Mouse (Mus musculus): ENCODE data around the gene Rad51ap2. TPM values are rescaled to one million over a fixed set of nuclear protein-coding genes. Genes with fewer than 3 reads are reported as not detected.

Gene Rad51ap2
- polyA plus RNA-seq, 1 experiment from 2014 or later: 0.33 TPM

- no peaks in the 10 kb centered on the region for H3K36me3 ChIP-seq
- no peaks in the 10 kb centered on the region for H3K9me3 ChIP-seq
- H3K27me3 ChIP-seq (ENCODE audit: insufficient read depth, poor library complexity, severe bottlenecking): no peaks in the 10 kb centered on the region
- H3K27ac ChIP-seq: no peak overlapping the region
- H3K4me3 ChIP-seq: no peak overlapping the region
- WGBS: 66% methylated on average over 5 of the region's 5 CpGs
- DNase-seq (ENCODE audit: low spot score): no peak
- no peaks in the 10 kb centered on the region for H3K4me1 ChIP-seq
Observed at GRCm38 (mm10) chr12:11454146-11454545, 1.7 kb upstream of the Rad51ap2 start.

GRCm38 (mm10) chr12:11456213-11456612 lies 334 bp downstream of the Rad51ap2 start:
- Histone ChIP-seq H3K4me1 (no peaks in the 10 kb centered on the region), H3K4me3 (peak overlapping the region; percentile 69), H3K36me3 (no peaks in the 10 kb centered on the region), H3K9me3 (no peaks in the 10 kb centered on the region), H3K27ac (peak overlapping the region; percentile 73; the same call in 1 of the 2 replicates), H3K27me3 (ENCODE audit: insufficient read depth, poor library complexity, severe bottlenecking) (no peaks in the 10 kb centered on the region)
- 3% methylated on average over 11 of the region's 11 CpGs for WGBS
- no peak for DNase-seq (ENCODE audit: low spot score)

- H3K36me3 ChIP-seq: no peaks in the 10 kb centered on the region
- WGBS: 83% methylated on average over 4 of the region's 4 CpGs
- no peaks in the 10 kb centered on the region for H3K4me1 ChIP-seq
- DNase-seq (ENCODE audit: low spot score): no peak
- 0 out of 2 replicates have a peak overlapping the region, but pooled peaks have one; percentile 69 for H3K4me3 ChIP-seq
- H3K9me3 ChIP-seq: no peaks in the 10 kb centered on the region
- H3K27ac ChIP-seq: no peak overlapping the region
- H3K27me3 ChIP-seq (ENCODE audit: insufficient read depth, poor library complexity, severe bottlenecking): no peaks in the 10 kb centered on the region
Observed at GRCm38 (mm10) chr12:11456632-11457031, 753 bp downstream of the Rad51ap2 start.

Other genes with a start within 250 kb of the Rad51ap2 start
- not detected in 2 replicates for gene Msgn1, start 247.1 kb upstream of the Rad51ap2 start, polyA plus RNA-seq (2016; fragmentation: Nextera tagmentation; extraction: Ambion mirVana)
- gene Gen1, start 190.3 kb upstream of the Rad51ap2 start, polyA plus RNA-seq (2016; fragmentation: Nextera tagmentation; extraction: Ambion mirVana): 11.0 and 13.5 TPM in 2 replicates
- 112 and 114 TPM in 2 replicates for gene Smc6, start 190.2 kb upstream of the Rad51ap2 start, polyA plus RNA-seq (2016; fragmentation: Nextera tagmentation; extraction: Ambion mirVana)
- gene Vsnl1, start 19.5 kb upstream of the Rad51ap2 start, polyA plus RNA-seq (2016; fragmentation: Nextera tagmentation; extraction: Ambion mirVana): 6.3 and 22.3 TPM in 2 replicates